Mouse (Mus musculus) embryonic facial prominence, embryonic 14.5 days (tissue): ENCODE measurements around the gene Rarg. TPM values are rescaled to one million over a fixed set of nuclear protein-coding genes. Genes with fewer than 3 reads are reported as not detected.
A peak's percentile ranks its signal among the peaks of the same experiment; 100 is the strongest.

ENCODE experiments used
- ATAC-seq: fragments of 200-750 bp; cut with Nextera tagmentation; 2 replicates; pipeline ENCODE4 v1.8.0; 2017; ENCODE audit warnings: low read depth, moderate number of reproducible peaks, moderate TSS enrichment
- DNase-seq: peaks from one replicate; pipeline ENCODE4 v3.0.0-alpha.2; 2015; ENCODE audit warnings: low spot score
- H3K27ac ChIP-seq: fragments of 300-500 bp; sonication (generic); replicated peaks from 2 replicates; pipeline ENCODE4 v1.5.1; 2014; ENCODE audit warnings: low read depth, mild to moderate bottlenecking, low read length, moderate library complexity
- H3K27me3 ChIP-seq: fragments of 300-500 bp; sonication (generic); replicated peaks from 2 replicates; pipeline ENCODE4 v1.6.1; 2014; ENCODE audit warnings: low read length; ENCODE audit not compliant: control insufficient read depth, insufficient read depth
- H3K36me3 ChIP-seq: fragments of 300-500 bp; sonication (generic); 2 replicates; pipeline ENCODE4 v1.6.1; 2014; ENCODE audit warnings: low read length, mixed read lengths; ENCODE audit not compliant: control insufficient read depth, insufficient read depth
- H3K4me1 ChIP-seq: fragments of 300-500 bp; sonication (generic); 2 replicates; pipeline ENCODE4 v1.6.1; 2014; ENCODE audit warnings: antibody characterized with exemption, low read length; ENCODE audit not compliant: control insufficient read depth, insufficient read depth
- H3K4me2 ChIP-seq: fragments of 300-500 bp; sonication (generic); 2 replicates; pipeline ENCODE4 v1.6.1; 2014; ENCODE audit warnings: low read depth, mild to moderate bottlenecking, low read length, moderate library complexity, mixed read lengths
- H3K4me3 ChIP-seq: fragments of 300-500 bp; sonication (generic); 2 replicates; pipeline ENCODE4 v1.5.1; 2014; ENCODE audit warnings: low read depth, mild to moderate bottlenecking, low read length
- H3K9ac ChIP-seq: fragments of 300-500 bp; sonication (generic); 2 replicates; pipeline ENCODE4 v1.6.1; 2014; ENCODE audit warnings: low read depth, mild to moderate bottlenecking, low read length, moderate library complexity, mixed read lengths
- H3K9me3 ChIP-seq: fragments of 300-500 bp; sonication (generic); 2 replicates; pipeline ENCODE4 v1.6.1; 2016; ENCODE audit warnings: low read length; ENCODE audit not compliant: control insufficient read depth
- WGBS: fragments of 180-500 bp; shearing (Covaris S2); extraction: QIAGEN DNeasy Blood & Tissue Kit; methylation state at CpG from one replicate; pipeline ENCODE4 v1.1.7; 2014; 5-methylcytosine and 5-hydroxymethylcytosine counted together
- polyA plus RNA-seq: library from polyadenylated mRNA; unstranded; fragments of >200 nt; fragmentation: Nextera tagmentation; extraction: Ambion mirVana; gene quantifications from 2 replicates; pipeline ENCODE4 v1.2.1, GENCODE M21; 2014

Gene Rarg
- polyA plus RNA-seq, 1 experiment from 2014 or later: 75.3 TPM

GRCm38 (mm10) chr15:102209114-102209513 is 48.2 kb downstream of the Rarg start:
- Histone ChIP-seq H3K36me3 (peaks cover 88% of the 10 kb centered on the region), H3K9me3 (no peaks in the 10 kb centered on the region), H3K27ac (no peak overlapping the region), H3K4me2 (no peak overlapping the region), H3K9ac (no peak overlapping the region), H3K4me1 (peaks cover 24% of the 10 kb centered on the region), H3K27me3 (no peaks in the 10 kb centered on the region), H3K4me3 (no peak overlapping the region)
- ATAC-seq (no peak), DNase-seq (no peak)
- WGBS: 89% methylated on average over 8 of the region's 8 CpGs

GRCm38 (mm10) chr15:102208092-102208561 is 49.2 kb downstream of the Rarg start:
- Histone ChIP-seq H3K9me3 (no peaks in the 10 kb centered on the region), H3K27me3 (no peaks in the 10 kb centered on the region), H3K27ac (no peak overlapping the region), H3K4me1 (peaks cover 24% of the 10 kb centered on the region), H3K9ac (0 out of 2 replicates have a peak overlapping the region, but pooled peaks have one; percentile 27), H3K4me3 (no peak overlapping the region), H3K4me2 (no peak overlapping the region), H3K36me3 (peaks cover 78% of the 10 kb centered on the region)
- WGBS: 75% methylated on average over 9 of the region's 9 CpGs
- no peak for DNase-seq
- no peak for ATAC-seq

GRCm38 (mm10) chr15:102207351-102207750 is 50.0 kb downstream of the Rarg start:
- Histone ChIP-seq H3K27me3 (no peaks in the 10 kb centered on the region), H3K27ac (no peak overlapping the region), H3K9me3 (no peaks in the 10 kb centered on the region), H3K4me2 (no peak overlapping the region), H3K4me1 (peaks cover 28% of the 10 kb centered on the region), H3K4me3 (no peak overlapping the region), H3K36me3 (peaks cover 70% of the 10 kb centered on the region), H3K9ac (0 out of 2 replicates have a peak overlapping the region, but pooled peaks have one; percentile 27)
- ATAC-seq (no peak), DNase-seq (no peak)
- 67% methylated on average over 3 of the region's 3 CpGs for WGBS

GRCm38 (mm10) chr15:102205779-102206178 is 51.5 kb downstream of the Rarg start:
- Histone ChIP-seq H3K36me3 (peaks cover 57% of the 10 kb centered on the region), H3K27ac (peak overlapping the region; percentile 100), H3K4me1 (peaks cover 30% of the 10 kb centered on the region), H3K9me3 (no peaks in the 10 kb centered on the region), H3K4me3 (peak overlapping the region; percentile 74), H3K27me3 (no peaks in the 10 kb centered on the region), H3K4me2 (peak overlapping the region; percentile 77), H3K9ac (peak overlapping the region; percentile 97)
- WGBS: 49% methylated on average over 7 of the region's 8 CpGs
- peak; percentile 88 for DNase-seq
- no peak for ATAC-seq

- peak within 1 kb of the TSS; percentile 97 for H3K9ac ChIP-seq
- H3K36me3 ChIP-seq: peaks cover 48% of the 10 kb centered on the region
- peak within 1 kb of the TSS; percentile 100 for H3K27ac ChIP-seq
- DNase-seq (no peak), ATAC-seq (no peak)
- H3K4me2 ChIP-seq: peak within 1 kb of the TSS; percentile 77
- H3K4me3 ChIP-seq: peak within 1 kb of the TSS; percentile 74
- H3K4me1 ChIP-seq: peaks cover 30% of the 10 kb centered on the region
- no peaks in the 10 kb centered on the region for H3K9me3 ChIP-seq
- no peaks in the 10 kb centered on the region for H3K27me3 ChIP-seq
- WGBS: 44% methylated on average over 19 of the region's 19 CpGs
Measured at GRCm38 (mm10) chr15:102204674-102205505, 52.4 kb downstream of the Rarg start, which contains the start of gene Csad. Csad (minus strand) TSS chr15:102204724.

DNA sequence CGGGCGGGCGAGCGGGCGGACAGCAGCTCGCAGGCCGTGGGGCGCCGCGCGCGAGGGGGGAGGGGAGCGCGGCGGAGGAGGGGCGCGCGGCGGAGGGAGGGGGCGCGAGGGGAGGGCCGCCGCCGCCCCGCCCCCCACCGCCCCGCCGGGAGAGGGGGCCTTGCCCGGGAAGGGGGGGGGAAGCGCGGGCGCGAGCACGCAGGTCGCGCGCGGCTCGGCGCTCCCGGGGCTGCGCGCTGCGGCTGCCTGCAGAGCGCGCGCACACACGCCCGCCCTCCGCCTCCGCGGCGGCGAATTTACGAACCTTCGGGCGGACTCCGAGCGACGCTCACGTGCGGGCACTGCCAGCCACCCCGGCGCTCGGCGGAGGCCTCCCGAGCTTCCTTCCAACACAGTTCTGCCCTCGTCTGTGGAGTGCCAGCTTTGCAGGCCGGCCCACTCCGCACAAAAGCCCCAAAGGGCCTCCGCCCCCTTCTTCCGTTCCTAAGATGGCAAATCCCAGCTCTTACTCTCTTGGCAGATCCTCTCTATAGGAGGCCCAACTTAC is 53.4 kb downstream of the Rarg start:
- H3K9ac ChIP-seq: peak overlapping the region; percentile 97
- DNase-seq (peak; percentile 89), ATAC-seq (peak; percentile 53)
- H3K36me3 ChIP-seq: peaks cover 46% of the 10 kb centered on the region
- H3K4me3 ChIP-seq: peak overlapping the region; percentile 74
- peak overlapping the region; percentile 77 for H3K4me2 ChIP-seq
- H3K4me1 ChIP-seq: peaks cover 30% of the 10 kb centered on the region
- no peaks in the 10 kb centered on the region for H3K27me3 ChIP-seq
- H3K27ac ChIP-seq: peak overlapping the region; percentile 100
- H3K9me3 ChIP-seq: no peaks in the 10 kb centered on the region
- WGBS: 0% methylated on average over 7 of the region's 72 CpGs

DNA sequence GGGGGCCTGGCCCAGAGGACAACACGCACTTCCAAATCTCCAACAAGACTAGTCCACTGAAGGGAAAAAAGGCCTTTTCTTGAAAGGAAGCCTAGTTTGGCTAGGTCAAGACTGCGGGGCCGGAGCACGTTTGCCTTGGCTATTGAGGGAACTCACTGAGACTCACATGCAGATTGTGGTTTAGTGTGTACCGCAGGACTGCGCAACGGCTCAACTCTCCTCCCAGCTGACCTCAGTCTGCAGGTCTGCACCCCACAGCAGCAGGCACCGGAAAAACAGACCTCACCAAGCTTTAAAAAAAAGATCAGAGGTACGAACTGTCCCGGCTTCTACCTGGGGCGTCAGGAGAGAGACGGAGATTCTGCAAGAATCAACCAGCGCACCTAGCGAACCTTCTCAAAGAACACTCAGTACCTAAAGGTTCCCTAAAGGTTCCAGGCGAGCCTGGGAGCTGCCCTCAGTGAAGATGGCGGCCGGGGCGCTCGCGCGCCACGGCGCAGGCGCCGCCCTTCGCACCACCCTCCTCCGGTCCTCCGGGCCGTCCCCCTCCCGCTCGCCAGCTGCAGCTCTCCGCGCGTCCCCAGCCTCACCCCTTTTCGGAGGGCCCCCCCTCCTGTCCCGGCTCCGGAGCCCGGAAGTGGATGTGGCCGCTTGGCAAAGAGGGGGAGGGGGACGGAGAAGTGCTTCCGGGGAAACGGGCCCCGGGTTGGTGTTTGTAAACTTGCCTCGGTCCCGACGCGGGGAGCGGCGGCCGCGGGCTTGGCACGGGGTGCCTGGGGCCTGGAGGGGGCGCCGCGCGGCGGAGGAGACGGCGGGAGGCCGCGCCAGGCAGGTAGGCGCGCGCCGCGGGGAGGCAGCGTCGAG is 54.1 kb downstream of the Rarg start, which contains the start of gene Zfp740:
Zfp740 (plus strand) TSS at position 279 of the 864 bp plus-strand sequence.
- H3K4me1 ChIP-seq: peaks cover 30% of the 10 kb centered on the region
- H3K9ac ChIP-seq: peak within 1 kb of the TSS; percentile 97
- ATAC-seq: peak; percentile 95
- no peaks in the 10 kb centered on the region for H3K9me3 ChIP-seq
- H3K4me2 ChIP-seq: peak within 1 kb of the TSS; percentile 77
- peaks cover 46% of the 10 kb centered on the region for H3K36me3 ChIP-seq
- no peaks in the 10 kb centered on the region for H3K27me3 ChIP-seq
- DNase-seq: peak; percentile 98
- WGBS: under 1% methylated on average over 35 of the region's 68 CpGs
- peak within 1 kb of the TSS; percentile 100 for H3K27ac ChIP-seq
- H3K4me3 ChIP-seq: peak within 1 kb of the TSS; percentile 74

- Histone ChIP-seq H3K27ac (no peak overlapping the region; the same call in 1 of the 2 replicates), H3K4me1 (peaks cover 6% of the 10 kb centered on the region), H3K27me3 (no peaks in the 10 kb centered on the region), H3K4me3 (no peak overlapping the region), H3K9me3 (no peaks in the 10 kb centered on the region), H3K4me2 (no peak overlapping the region), H3K9ac (peak overlapping the region; percentile 8; the same call in 1 of the 2 replicates), H3K36me3 (peaks cover 15% of the 10 kb centered on the region; the same call in 1 of the 2 replicates)
- DNase-seq (no peak), ATAC-seq (no peak)
- 62% methylated on average over 4 of the region's 4 CpGs for WGBS
Measured at GRCm38 (mm10) chr15:102198841-102199240, 58.5 kb downstream of the Rarg start.
